8 mouse cellular contexts compared by ENCODE assay signal in genomic region chr17:29171001-29171772, GRCm38 (mm10). TPM values are rescaled to one million over a fixed set of nuclear protein-coding genes. Genes with fewer than 3 reads are reported as not detected.
A peak's percentile ranks its signal among the peaks of the same experiment; 100 is the strongest.
DNase-seq lines count a peak whose midpoint lies in the region; ATAC-seq lines count a peak whose summit lies in the region.

No protein-coding gene starts in this region.

- H3K9ac ChIP-seq in embryonic facial prominence, embryonic 13.5 days: 0 out of 2 replicates have a peak overlapping the region, but pooled peaks have one; percentile 12
- no peak overlapping the region for H3K9ac ChIP-seq in heart, embryonic 12.5 days

- peaks cover 3% of the 10 kb centered on the region; the same call in 1 of the 2 replicates for H3K27me3 ChIP-seq in embryonic facial prominence, embryonic 13.5 days
- peaks cover 4% of the 10 kb centered on the region; the same call in 1 of the 2 replicates for H3K27me3 ChIP-seq in heart, embryonic 12.5 days (replicated peaks)

- no peak overlapping the region for H3K27ac ChIP-seq in embryonic facial prominence, embryonic 13.5 days
- H3K27ac ChIP-seq in heart, embryonic 12.5 days (ENCODE audit: poor library complexity, severe bottlenecking): no peak overlapping the region

- H3K4me2 ChIP-seq in embryonic facial prominence, embryonic 13.5 days: no peak overlapping the region
- H3K4me2 ChIP-seq in heart, embryonic 12.5 days: no peak overlapping the region

- no peaks in the 10 kb centered on the region for H3K36me3 ChIP-seq in embryonic facial prominence, embryonic 13.5 days
- H3K36me3 ChIP-seq in heart, embryonic 12.5 days: no peaks in the 10 kb centered on the region

- peaks cover 25% of the 10 kb centered on the region for H3K4me1 ChIP-seq in embryonic facial prominence, embryonic 13.5 days
- peaks cover 28% of the 10 kb centered on the region for H3K4me1 ChIP-seq in heart, embryonic 12.5 days (replicated peaks)

- no peak overlapping the region for H3K4me3 ChIP-seq in embryonic facial prominence, embryonic 13.5 days
- H3K4me3 ChIP-seq in heart, embryonic 12.5 days: no peak overlapping the region

- ATAC-seq in embryonic facial prominence, embryonic 13.5 days (ENCODE audit: insufficient number of reproducible peaks, insufficient read depth, low FRiP score, low TSS enrichment, low read depth): 0 out of 2 replicates have a peak, but pooled peaks have one; percentile 30
- 0 out of 2 replicates have a peak, but pooled peaks have one; percentile 55 for ATAC-seq in heart, embryonic 12.5 days (ENCODE audit: insufficient number of reproducible peaks, low FRiP score)

- no peaks in the 10 kb centered on the region for H3K9me3 ChIP-seq in embryonic facial prominence, embryonic 13.5 days
- H3K9me3 ChIP-seq in heart, embryonic 12.5 days (replicated peaks): no peaks in the 10 kb centered on the region

- peak; percentile 69 to 79 for DNase-seq in CD8-positive naive resting alpha-beta T cell, adult 2 months (ENCODE audit: low read depth in 2 of 2, low spot score in 2 of 2)
- peak; percentile 86 to 90 for DNase-seq in adrenal gland, postnatal 36 days
- DNase-seq in kidney, postnatal 25 days: peak; percentile 86 to 89
- DNase-seq in lung, adult 18-20 months: peak; percentile 82 to 85
- peak; percentile 82 for DNase-seq in ovary, postnatal 36 days (ENCODE audit: low spot score)
- peak; percentile 91 for DNase-seq in thymus, postnatal 14 days

- 24% methylated on average over 14 of the region's 14 CpGs for WGBS in embryonic facial prominence, embryonic 13.5 days
- 17% methylated on average over 14 of the region's 14 CpGs for WGBS in heart, embryonic 12.5 days

RNA-seq across cellular contexts. Expression of gene Rab44, which starts 57.2 kb away (rescaled TPM):
- under 1 TPM; 0.20 to 0.50 TPM for total RNA-seq in adrenal gland, postnatal 36 days (2021)
- 0.55 and 0.56 TPM in 2 replicates for polyA plus RNA-seq in embryonic facial prominence, embryonic 13.5 days (2015; fragmentation: Nextera tagmentation; extraction: Ambion mirVana)
- polyA plus RNA-seq in heart, embryonic 12.5 days (2016; fragmentation: Nextera tagmentation; extraction: Ambion mirVana): 0.13 TPM in 1 of 2 replicates, not detected in the other
